Mouse (Mus musculus) lung, embryonic 16.5 days (tissue): ENCODE data around the gene Dnaic1. TPM values are rescaled to one million over a fixed set of nuclear protein-coding genes. Genes with fewer than 3 reads are reported as not detected.
A peak's percentile ranks its signal among the peaks of the same experiment; 100 is the strongest.

Experiments
- ATAC-seq: fragments of 200-750 bp; cut with Nextera tagmentation; 2 replicates; pipeline ENCODE4 v1.8.0; 2017; ENCODE audit warnings: low read depth, mild to moderate bottlenecking, moderate library complexity
- H3K27ac ChIP-seq: fragments of 300-500 bp; sonication (generic); 2 replicates; pipeline ENCODE4 v1.5.1; 2014; ENCODE audit warnings: mild to moderate bottlenecking, control low read depth, low read length
- H3K27me3 ChIP-seq: fragments of 300-500 bp; sonication (generic); 2 replicates; pipeline ENCODE4 v1.6.1; 2014; ENCODE audit warnings: low read depth, low read length, mixed read lengths; ENCODE audit not compliant: control insufficient read depth, insufficient read depth
- H3K36me3 ChIP-seq: fragments of 300-500 bp; sonication (generic); 2 replicates; pipeline ENCODE4 v1.6.1; 2014; ENCODE audit warnings: low read length; ENCODE audit not compliant: control insufficient read depth, insufficient read depth
- H3K4me1 ChIP-seq: fragments of 300-500 bp; sonication (generic); replicated peaks from 2 replicates; pipeline ENCODE4 v1.6.1; 2014; ENCODE audit warnings: low read length, mixed read lengths; ENCODE audit not compliant: control insufficient read depth, insufficient read depth
- H3K4me2 ChIP-seq: fragments of 300-500 bp; sonication (generic); 2 replicates; pipeline ENCODE4 v1.6.1; 2014; ENCODE audit warnings: low read depth, low read length, control low read depth
- H3K4me3 ChIP-seq: fragments of 300-500 bp; sonication (generic); 2 replicates; pipeline ENCODE4 v1.5.1; 2014; ENCODE audit warnings: mild to moderate bottlenecking, low read length, control low read depth
- H3K9ac ChIP-seq: fragments of 300-500 bp; sonication (generic); 2 replicates; pipeline ENCODE4 v1.6.1; 2014; ENCODE audit warnings: low read length, control low read depth
- H3K9me3 ChIP-seq: fragments of 300-500 bp; sonication (generic); 2 replicates; pipeline ENCODE4 v1.6.1; 2016; ENCODE audit warnings: low read length; ENCODE audit not compliant: control insufficient read depth
- WGBS: fragments of 180-500 bp; shearing (Covaris S2); extraction: QIAGEN DNeasy Blood & Tissue Kit; methylation state at CpG from one replicate; pipeline ENCODE4 v1.1.7; 2014; 5-methylcytosine and 5-hydroxymethylcytosine counted together
- polyA plus RNA-seq: library from polyadenylated mRNA; unstranded; fragments of >200 nt; fragmentation: Nextera tagmentation; extraction: Ambion mirVana; gene quantifications from 2 replicates; pipeline ENCODE4 v1.2.1, GENCODE M21; 2015

Dnaic1 gene
- polyA plus RNA-seq, 1 experiment from 2014 or later = 2.9 TPM

DNA sequence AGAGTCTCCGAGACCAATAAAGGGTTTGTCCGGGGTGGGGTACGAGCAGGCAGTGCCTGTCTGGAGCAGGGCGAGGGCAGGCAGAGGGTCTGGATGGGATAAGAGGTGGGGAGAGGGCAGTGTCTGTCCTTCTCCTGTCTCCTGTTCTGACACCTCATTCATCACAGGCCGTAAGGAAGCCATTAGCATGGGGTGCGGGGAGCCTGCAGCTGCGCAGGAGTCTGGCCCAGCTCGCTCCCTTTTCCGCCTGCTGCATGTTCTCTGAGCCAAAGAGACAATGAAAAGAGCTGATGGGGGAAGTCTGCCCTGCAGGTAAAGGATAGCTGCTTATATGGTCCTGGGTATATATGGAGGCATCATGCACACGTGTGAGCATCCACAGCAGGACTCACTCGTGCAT lies 93.1 kb downstream of the Dnaic1 start:
- 66% methylated on average over 11 of the region's 11 CpGs for WGBS
- Histone ChIP-seq H3K4me2 (no peak overlapping the region), H3K9me3 (no peaks in the 10 kb centered on the region), H3K9ac (no peak overlapping the region), H3K36me3 (no peaks in the 10 kb centered on the region; the same call in 1 of the 2 replicates), H3K27ac (no peak overlapping the region), H3K27me3 (no peaks in the 10 kb centered on the region), H3K4me3 (no peak overlapping the region), H3K4me1 (peaks cover 11% of the 10 kb centered on the region)
- no peak for ATAC-seq

DNA sequence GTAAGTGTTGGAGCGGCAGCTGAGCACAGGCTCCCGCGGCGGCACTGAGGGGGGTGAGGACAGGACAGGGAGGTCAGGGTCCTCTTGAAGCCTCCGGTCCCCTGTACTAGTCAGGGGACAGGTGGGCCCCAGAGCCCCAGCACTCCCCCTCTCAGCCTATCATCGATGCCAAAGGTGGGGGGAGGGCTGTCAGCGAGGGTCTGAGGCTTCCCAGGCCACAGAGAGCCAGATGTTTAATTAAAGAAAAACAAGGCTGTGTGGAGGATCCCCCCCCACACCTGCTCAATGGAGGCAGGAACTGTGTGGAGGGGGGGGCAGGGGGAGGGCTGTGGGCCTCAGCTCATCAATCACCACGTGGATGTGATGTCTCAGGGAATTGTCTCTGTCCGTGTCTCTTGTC lies 94.0 kb downstream of the Dnaic1 start:
- H3K9me3 ChIP-seq = no peaks in the 10 kb centered on the region
- H3K27me3 ChIP-seq = no peaks in the 10 kb centered on the region
- peaks cover 11% of the 10 kb centered on the region for H3K4me1 ChIP-seq
- H3K27ac ChIP-seq = no peak overlapping the region
- 41% methylated on average over 9 of the region's 9 CpGs for WGBS
- H3K4me3 ChIP-seq = no peak overlapping the region
- H3K36me3 ChIP-seq = no peaks in the 10 kb centered on the region; the same call in 1 of the 2 replicates
- H3K4me2 ChIP-seq = no peak overlapping the region
- H3K9ac ChIP-seq = no peak overlapping the region
- no peak for ATAC-seq

DNA sequence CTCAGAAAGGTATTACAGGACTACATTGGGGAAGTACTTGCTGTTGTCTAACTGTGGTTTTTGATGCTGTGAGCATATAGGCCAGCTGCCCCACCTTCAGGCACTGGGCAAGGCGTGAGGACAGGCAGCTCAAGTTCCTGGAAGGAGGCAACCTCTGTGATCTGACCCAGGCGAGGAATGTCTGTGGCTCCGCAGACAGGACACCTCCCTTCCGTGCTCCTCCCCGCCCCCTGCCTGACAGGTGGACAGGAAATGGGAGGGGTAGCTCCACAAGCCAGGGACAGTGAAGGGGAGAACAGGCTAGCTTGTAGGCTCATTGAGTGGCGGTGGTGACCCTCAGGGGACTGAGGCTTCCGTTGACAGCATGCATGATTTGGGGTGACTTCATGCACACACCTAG lies 95.0 kb downstream of the Dnaic1 start:
- Histone ChIP-seq H3K9me3 (no peaks in the 10 kb centered on the region), H3K4me1 (peaks cover 11% of the 10 kb centered on the region), H3K27ac (no peak overlapping the region), H3K27me3 (no peaks in the 10 kb centered on the region), H3K4me2 (no peak overlapping the region), H3K9ac (no peak overlapping the region), H3K36me3 (no peaks in the 10 kb centered on the region; the same call in 1 of the 2 replicates), H3K4me3 (no peak overlapping the region)
- 33% methylated on average over 7 of the region's 7 CpGs for WGBS
- 0 out of 2 replicates have a peak, but pooled peaks have one; percentile 4 for ATAC-seq

DNA sequence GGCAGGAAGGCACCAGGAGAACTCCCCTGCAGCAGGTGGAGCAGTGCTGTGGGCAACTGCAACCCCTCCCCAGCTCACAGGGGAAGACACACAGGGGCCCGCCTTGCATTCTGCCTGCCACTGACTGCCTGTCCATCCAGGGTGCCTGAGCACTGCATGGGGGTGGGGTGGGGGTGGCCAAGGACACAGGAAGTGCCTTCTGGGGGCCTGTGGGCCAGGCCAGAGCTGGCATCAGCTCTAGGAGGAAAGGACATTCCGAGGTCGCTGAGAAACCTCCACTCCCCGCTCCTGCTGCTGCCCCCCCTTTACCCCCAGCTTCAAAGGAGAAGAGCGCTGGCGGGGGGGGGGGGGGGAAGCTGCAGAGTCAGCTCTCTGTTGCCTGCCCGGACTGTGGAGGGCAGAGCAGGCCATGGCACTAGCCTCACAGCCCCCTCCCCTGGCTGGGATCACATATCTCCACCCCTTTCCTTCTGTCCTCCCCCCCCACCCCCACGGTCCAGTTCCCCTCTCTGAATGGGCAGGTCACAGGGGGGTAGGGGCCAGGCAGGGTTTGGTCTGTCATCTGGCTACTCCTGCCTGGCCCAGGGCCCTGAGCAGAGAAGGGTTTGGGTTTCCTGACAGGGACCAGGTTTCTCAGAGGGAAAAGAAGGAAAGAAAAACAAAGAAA lies 95.6 kb downstream of the Dnaic1 start:
- no peak overlapping the region for H3K27ac ChIP-seq
- ATAC-seq = 0 out of 2 replicates have a peak, but pooled peaks have one; percentile 16

DNA sequence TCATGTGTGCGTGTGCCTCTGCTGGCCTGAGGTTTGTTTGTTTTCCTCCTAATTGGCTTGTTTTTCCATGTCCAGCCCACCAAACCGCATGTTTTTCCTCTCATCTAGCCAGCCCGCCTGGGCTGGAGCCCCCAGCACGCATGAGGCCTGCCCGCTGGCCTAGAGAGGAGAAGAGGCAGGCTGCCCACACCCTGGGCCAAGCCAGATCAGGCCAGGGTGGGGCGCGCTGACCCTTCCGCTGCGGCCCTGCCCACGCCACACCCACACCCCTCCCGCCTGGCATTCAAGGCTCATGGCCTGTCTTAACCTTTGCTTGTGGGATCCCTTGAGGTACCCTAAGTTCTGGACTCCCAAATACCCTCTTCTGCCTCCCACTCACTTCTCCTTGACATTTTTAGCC lies 97.1 kb downstream of the Dnaic1 start:
- H3K27ac ChIP-seq = no peak overlapping the region
- no peak overlapping the region for H3K4me2 ChIP-seq
- no peaks in the 10 kb centered on the region for H3K9me3 ChIP-seq
- no peak overlapping the region for H3K9ac ChIP-seq
- no peaks in the 10 kb centered on the region; the same call in 1 of the 2 replicates for H3K36me3 ChIP-seq
- H3K4me1 ChIP-seq = peaks cover 11% of the 10 kb centered on the region
- H3K27me3 ChIP-seq = no peaks in the 10 kb centered on the region
- ATAC-seq = no peak
- WGBS = 82% methylated on average over 11 of the region's 11 CpGs
- no peak overlapping the region for H3K4me3 ChIP-seq

More for the DNA sequence above, 95.6 kb downstream of the Dnaic1 start:
- WGBS = 7% methylated on average over 4 of the region's 8 CpGs
- Histone ChIP-seq H3K27me3 (no peaks in the 10 kb centered on the region), H3K9me3 (no peaks in the 10 kb centered on the region), H3K36me3 (no peaks in the 10 kb centered on the region; the same call in 1 of the 2 replicates), H3K4me2 (no peak overlapping the region), H3K9ac (peak overlapping the region; percentile 43; the same call in 1 of the 2 replicates), H3K4me3 (no peak overlapping the region), H3K4me1 (peaks cover 11% of the 10 kb centered on the region)

DNA sequence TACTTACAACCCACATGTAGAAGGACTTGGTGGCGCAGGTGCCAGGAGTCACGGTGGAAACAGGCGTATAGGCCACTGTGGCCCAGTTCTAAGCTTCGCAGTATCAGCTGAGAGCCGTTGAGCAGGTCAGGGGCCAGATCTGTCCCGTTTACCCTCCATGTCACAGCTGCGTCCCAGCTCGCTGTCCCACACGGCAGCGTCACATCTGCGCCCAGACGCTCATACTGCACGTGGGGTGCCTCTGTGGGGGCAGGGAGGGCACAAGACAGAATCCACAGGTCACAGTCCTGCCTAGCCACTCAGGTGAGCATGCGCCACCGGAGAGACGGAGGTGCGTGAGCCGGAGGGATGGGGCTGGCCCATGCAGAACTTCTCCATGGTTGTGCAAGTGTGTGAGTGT lies 101.3 kb downstream of the Dnaic1 start:
- Histone ChIP-seq H3K9me3 (no peaks in the 10 kb centered on the region), H3K27me3 (no peaks in the 10 kb centered on the region), H3K4me1 (peaks cover 10% of the 10 kb centered on the region), H3K9ac (no peak overlapping the region), H3K27ac (no peak overlapping the region), H3K36me3 (no peaks in the 10 kb centered on the region), H3K4me3 (no peak overlapping the region), H3K4me2 (no peak overlapping the region)
- WGBS = 79% methylated on average over 18 of the region's 18 CpGs
- ATAC-seq = no peak

DNA sequence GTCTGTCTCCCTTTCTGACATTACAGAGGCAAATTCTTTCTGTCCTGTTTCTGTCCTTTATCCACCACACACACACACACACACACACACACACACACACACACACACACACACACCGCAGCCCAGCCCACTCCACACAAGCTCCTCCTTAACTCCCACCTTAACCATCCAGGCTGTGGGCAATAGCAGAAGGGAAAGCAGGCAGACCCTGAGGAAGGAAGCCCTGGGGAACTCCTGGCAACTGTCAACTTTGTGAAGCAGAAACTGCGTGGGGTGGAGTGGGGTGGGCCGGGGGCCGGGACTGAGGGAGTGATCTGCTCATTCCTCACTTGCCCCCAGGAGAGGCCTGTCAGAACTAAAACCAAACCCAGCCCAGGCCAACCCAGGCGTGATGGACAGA lies 101.9 kb downstream of the Dnaic1 start:
- Histone ChIP-seq H3K27ac (no peak overlapping the region), H3K36me3 (no peaks in the 10 kb centered on the region), H3K4me3 (no peak overlapping the region), H3K9me3 (no peaks in the 10 kb centered on the region), H3K27me3 (no peaks in the 10 kb centered on the region), H3K4me2 (no peak overlapping the region), H3K4me1 (peaks cover 16% of the 10 kb centered on the region), H3K9ac (no peak overlapping the region)
- ATAC-seq = no peak
- WGBS = 39% methylated on average over 5 of the region's 5 CpGs

DNA sequence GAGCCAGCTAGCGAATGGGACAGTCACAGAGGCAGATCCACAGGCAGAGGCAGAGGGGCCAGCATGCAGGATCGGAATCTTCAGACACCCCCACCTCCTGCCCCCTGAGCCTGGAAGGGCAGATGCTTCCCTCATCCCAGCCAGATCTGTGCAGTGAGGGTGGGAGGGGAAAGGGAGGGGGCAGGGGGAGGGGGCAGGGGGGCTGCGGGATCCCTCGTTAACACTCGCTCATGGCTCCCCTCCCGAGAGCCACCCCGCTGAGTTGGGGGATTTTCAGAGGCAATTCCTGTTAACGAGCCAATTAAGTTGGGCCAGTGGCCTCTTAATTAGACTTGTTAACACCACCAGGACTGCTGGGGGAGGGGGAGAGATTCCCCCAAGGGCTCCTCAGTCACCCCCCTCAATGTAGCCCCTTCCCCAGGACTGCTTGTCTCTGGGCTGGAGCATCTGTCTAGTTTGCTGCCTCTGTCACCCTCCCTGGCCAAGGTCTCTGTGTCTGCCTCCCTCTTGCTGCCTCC lies 102.4 kb downstream of the Dnaic1 start:
- Histone ChIP-seq H3K4me3 (no peak overlapping the region), H3K9me3 (no peaks in the 10 kb centered on the region), H3K4me2 (no peak overlapping the region), H3K9ac (no peak overlapping the region), H3K36me3 (no peaks in the 10 kb centered on the region), H3K27me3 (no peaks in the 10 kb centered on the region), H3K4me1 (peaks cover 21% of the 10 kb centered on the region), H3K27ac (no peak overlapping the region)
- ATAC-seq = no peak
- WGBS = 48% methylated on average over 8 of the region's 8 CpGs

DNA sequence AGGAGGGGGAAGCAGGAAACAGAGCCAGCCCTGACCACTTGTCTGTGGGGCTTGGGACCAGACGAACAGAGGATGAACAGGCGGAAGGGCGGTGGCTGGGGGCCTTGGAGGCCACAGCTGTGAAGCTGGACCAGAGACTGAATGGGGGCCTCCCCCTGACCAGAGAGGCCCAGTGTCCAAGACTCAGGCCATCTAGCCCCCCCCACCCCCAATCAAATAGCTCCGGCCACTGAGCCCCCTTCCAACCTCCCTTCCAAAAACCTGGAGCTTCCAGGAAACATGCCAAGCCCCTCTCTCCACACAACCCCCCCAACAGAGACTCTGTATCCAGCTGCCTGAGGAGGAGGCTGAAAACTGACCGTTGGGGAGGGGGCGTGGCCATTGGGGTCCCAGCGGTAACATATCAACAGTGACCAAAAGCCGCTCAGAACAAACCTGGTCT lies 103.0 kb downstream of the Dnaic1 start:
- H3K4me2 ChIP-seq = no peak overlapping the region
- 41% methylated on average over 8 of the region's 8 CpGs for WGBS

More for the DNA sequence above, 103.0 kb downstream of the Dnaic1 start:
- H3K4me3 ChIP-seq = no peak overlapping the region
- H3K27me3 ChIP-seq = no peaks in the 10 kb centered on the region
- peaks cover 26% of the 10 kb centered on the region for H3K4me1 ChIP-seq
- no peak for ATAC-seq
- no peak overlapping the region for H3K27ac ChIP-seq
- no peak overlapping the region for H3K9ac ChIP-seq
- no peaks in the 10 kb centered on the region for H3K36me3 ChIP-seq
- H3K9me3 ChIP-seq = no peaks in the 10 kb centered on the region
